Mouse (Mus musculus): ENCODE data around the gene Fam192a. TPM values are rescaled to one million over a fixed set of nuclear protein-coding genes. Genes with fewer than 3 reads are reported as not detected.

Fam192a gene
- total RNA-seq, 1 experiment, result 35.9 TPM

DNA sequence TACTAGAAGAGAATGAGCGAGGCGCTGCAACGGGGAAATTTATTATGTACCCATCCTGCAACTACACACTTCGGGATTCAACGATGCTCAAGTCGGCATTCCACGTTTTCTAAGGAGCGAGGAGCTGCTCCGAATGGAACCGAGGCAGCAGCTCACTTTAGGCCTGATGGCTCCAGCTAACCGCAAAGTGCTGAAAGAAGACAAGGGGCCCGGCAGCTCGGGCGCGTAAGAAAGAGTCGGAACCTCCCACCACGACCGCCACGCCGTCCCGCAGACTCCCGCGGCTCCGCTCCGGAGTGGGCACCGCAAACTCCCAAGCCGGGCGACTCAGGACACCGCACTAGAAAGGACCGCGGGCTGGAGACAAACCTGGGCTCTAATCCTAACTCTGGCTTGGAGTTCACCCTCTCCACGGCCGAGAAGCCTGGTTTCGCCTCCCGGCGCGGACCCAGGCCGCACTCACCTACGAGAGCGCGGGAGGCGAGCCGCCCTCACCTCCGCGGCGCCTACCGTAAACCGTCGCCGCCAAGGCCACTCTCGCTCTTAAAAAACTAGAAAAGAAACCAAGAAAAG is 677 bp downstream of the Fam192a start:
- Histone ChIP-seq H3K9ac (ENCODE audit: insufficient read depth, low read depth, low read length, poor library complexity, severe bottlenecking) (peak overlapping the region; percentile 90), H3K9me3 (ENCODE audit: control insufficient read depth, insufficient read depth, low read depth, low read length) (no peaks in the 10 kb centered on the region), H3K27ac (ENCODE audit: insufficient read depth, low read depth, low read length, poor library complexity, severe bottlenecking) (peak overlapping the region; percentile 60), H3K4me3 (ENCODE audit: insufficient read depth in 1 of 2, low read depth in 1 of 2, low read length in 2 of 2, poor library complexity in 1 of 2, severe bottlenecking in 1 of 2) (peak overlapping the region; percentile 78 to 83), H3K4me1 (ENCODE audit: control insufficient read depth in 2 of 2, insufficient read depth in 2 of 2, low read length in 2 of 2, poor library complexity in 1 of 2) (peaks cover 0 to 2% of the 10 kb centered on the region in 2 experiments; a peak in 1 of 4 replicates), H3K36me3 (ENCODE audit: control insufficient read depth, insufficient read depth, low read length, poor library complexity, severe bottlenecking) (no peaks in the 10 kb centered on the region)
- in situ Hi-C loops (cut with MboI; ENCODE audit: low sequenced_read_pairs in 2 of 2, unreplicated experiment in 2 of 2), result no loop called here
- DNase-seq (ENCODE audit: low read depth, low spot score), result no peak
- TF ChIP-seq CHD2 (IDR thresholded peaks at IDR 0.05; ENCODE audit: low read depth, low read length) (no peak), HCFC1 (IDR thresholded peaks at IDR 0.05; ENCODE audit: borderline replicate concordance, insufficient read depth, low read length) (peak; percentile 36; the same call in 1 of the 2 replicates)

DNA sequence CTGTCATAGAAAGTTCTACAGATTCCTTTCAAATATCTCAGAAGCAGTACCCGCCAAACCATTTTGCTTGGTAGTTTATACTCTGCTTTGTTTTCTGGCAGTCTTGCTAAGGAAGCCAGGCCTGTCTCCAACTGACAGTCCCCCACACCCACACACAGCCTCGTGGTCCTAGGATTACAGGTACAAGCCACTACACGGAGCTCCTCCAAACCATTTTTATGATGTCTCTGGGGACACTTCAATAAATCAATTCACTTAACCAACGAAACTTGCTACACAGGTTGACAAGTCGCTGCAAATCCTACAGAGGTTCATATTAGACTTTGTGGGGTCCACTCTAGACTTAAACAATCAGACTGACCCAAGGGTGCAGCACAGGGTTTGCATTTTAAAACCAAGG is 1.3 kb downstream of the Fam192a start:
- DNase-seq (ENCODE audit: low read depth, low spot score), result no peak
- in situ Hi-C loops (cut with MboI; ENCODE audit: low sequenced_read_pairs in 2 of 2, unreplicated experiment in 2 of 2), result no loop called here
- H3K27ac ChIP-seq (ENCODE audit: insufficient read depth, low read depth, low read length, poor library complexity, severe bottlenecking), result no peak overlapping the region

DNA sequence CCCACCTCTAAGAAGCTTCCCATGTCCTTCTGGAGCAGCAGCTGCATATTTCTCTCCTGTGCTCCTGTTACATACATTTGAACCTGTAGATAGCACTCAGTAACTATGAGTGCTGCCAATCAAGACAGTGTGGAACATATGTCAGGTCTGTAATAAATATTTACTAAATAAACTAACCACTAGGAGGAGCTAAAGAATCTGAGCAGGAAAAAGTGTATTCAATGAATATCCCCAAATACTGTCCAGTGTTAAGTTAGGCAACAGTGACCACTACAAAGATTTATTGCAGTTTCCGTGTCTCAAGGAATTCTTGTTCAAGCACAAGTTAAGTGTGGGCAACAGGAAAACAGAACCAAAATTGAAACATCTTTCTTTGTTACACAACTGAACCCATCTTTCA is 7.6 kb downstream of the Fam192a start:
- TF ChIP-seq CHD2 (IDR thresholded peaks at IDR 0.05; ENCODE audit: low read depth, low read length) (no peak), HCFC1 (IDR thresholded peaks at IDR 0.05; ENCODE audit: borderline replicate concordance, insufficient read depth, low read length) (no peak), MAFK (IDR thresholded peaks at IDR 0.05; ENCODE audit: insufficient read depth, low read depth, low read length) (no peak), ZC3H11A (IDR thresholded peaks at IDR 0.05; ENCODE audit: borderline replicate concordance, low read depth, low read length) (no peak)
- peaks cover 2% of the 10 kb centered on the region; the same call in 1 of the 2 replicates for H3K36me3 ChIP-seq (ENCODE audit: control insufficient read depth, insufficient read depth, low read length, poor library complexity, severe bottlenecking)
- no peak overlapping the region for H3K9ac ChIP-seq (ENCODE audit: insufficient read depth, low read depth, low read length, poor library complexity, severe bottlenecking)
- no peak overlapping the region for H3K4me3 ChIP-seq (ENCODE audit: insufficient read depth in 1 of 2, low read depth in 1 of 2, low read length in 2 of 2, poor library complexity in 1 of 2, severe bottlenecking in 1 of 2)
- no peaks in the 10 kb centered on the region for H3K9me3 ChIP-seq (ENCODE audit: control insufficient read depth, insufficient read depth, low read depth, low read length)
- H3K4me1 ChIP-seq (ENCODE audit: control insufficient read depth in 2 of 2, insufficient read depth in 2 of 2, low read length in 2 of 2, poor library complexity in 1 of 2), result peaks cover 2 to 7% of the 10 kb centered on the region in 2 experiments; a peak in 1 of 4 replicates
- DNase-seq (ENCODE audit: low read depth, low spot score), result no peak
- in situ Hi-C loops (cut with MboI; ENCODE audit: low sequenced_read_pairs in 2 of 2, unreplicated experiment in 2 of 2), result no loop called here
- no peak overlapping the region for H3K27ac ChIP-seq (ENCODE audit: insufficient read depth, low read depth, low read length, poor library complexity, severe bottlenecking)

More for the DNA sequence above, 1.3 kb downstream of the Fam192a start:
- Histone ChIP-seq H3K9me3 (ENCODE audit: control insufficient read depth, insufficient read depth, low read depth, low read length) (no peaks in the 10 kb centered on the region), H3K9ac (ENCODE audit: insufficient read depth, low read depth, low read length, poor library complexity, severe bottlenecking) (peak overlapping the region; percentile 90), H3K36me3 (ENCODE audit: control insufficient read depth, insufficient read depth, low read length, poor library complexity, severe bottlenecking) (no peaks in the 10 kb centered on the region), H3K4me1 (ENCODE audit: control insufficient read depth in 2 of 2, insufficient read depth in 2 of 2, low read length in 2 of 2, poor library complexity in 1 of 2) (peaks cover 0 to 2% of the 10 kb centered on the region in 2 experiments; a peak in 1 of 4 replicates), H3K4me3 (ENCODE audit: insufficient read depth in 1 of 2, low read depth in 1 of 2, low read length in 2 of 2, poor library complexity in 1 of 2, severe bottlenecking in 1 of 2) (peak overlapping the region; percentile 78 to 83)
- TF ChIP-seq MAFK (IDR thresholded peaks at IDR 0.05; ENCODE audit: insufficient read depth, low read depth, low read length) (no peak), ZNF384 (IDR thresholded peaks at IDR 0.05; ENCODE audit: low read depth, low read length) (no peak), CHD2 (IDR thresholded peaks at IDR 0.05; ENCODE audit: low read depth, low read length) (no peak), HCFC1 (IDR thresholded peaks at IDR 0.05; ENCODE audit: borderline replicate concordance, insufficient read depth, low read length) (no peak), ZC3H11A (IDR thresholded peaks at IDR 0.05; ENCODE audit: borderline replicate concordance, low read depth, low read length) (no peak)

DNA sequence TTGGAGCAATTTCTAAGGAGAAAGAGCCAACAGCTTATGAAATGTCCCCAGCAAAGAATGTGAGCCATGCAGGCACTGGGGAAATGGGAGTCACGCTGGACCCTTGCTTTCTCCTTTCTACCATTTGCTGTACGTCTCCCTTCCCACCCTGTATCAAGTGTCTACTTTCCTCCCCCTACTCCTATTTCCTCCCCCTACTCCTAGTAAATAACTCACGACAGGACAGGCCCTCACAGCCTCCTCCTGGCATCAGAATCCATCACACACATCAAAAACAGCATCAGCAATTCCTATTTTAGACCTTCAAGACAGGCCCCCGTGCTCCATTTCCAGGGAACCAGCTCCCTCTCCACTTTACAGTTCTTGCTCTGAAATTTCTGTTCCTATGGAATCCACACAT is 10.1 kb downstream of the Fam192a start:
- Histone ChIP-seq H3K9me3 (ENCODE audit: control insufficient read depth, insufficient read depth, low read depth, low read length) (no peaks in the 10 kb centered on the region), H3K27ac (ENCODE audit: insufficient read depth, low read depth, low read length, poor library complexity, severe bottlenecking) (no peak overlapping the region), H3K4me3 (ENCODE audit: insufficient read depth in 1 of 2, low read depth in 1 of 2, low read length in 2 of 2, poor library complexity in 1 of 2, severe bottlenecking in 1 of 2) (no peak overlapping the region), H3K9ac (ENCODE audit: insufficient read depth, low read depth, low read length, poor library complexity, severe bottlenecking) (no peak overlapping the region), H3K36me3 (ENCODE audit: control insufficient read depth, insufficient read depth, low read length, poor library complexity, severe bottlenecking) (peaks cover 16% of the 10 kb centered on the region), H3K4me1 (ENCODE audit: control insufficient read depth in 2 of 2, insufficient read depth in 2 of 2, low read length in 2 of 2, poor library complexity in 1 of 2) (peaks cover 2 to 7% of the 10 kb centered on the region in 2 experiments; a peak in 1 of 4 replicates)
- TF ChIP-seq ZC3H11A (IDR thresholded peaks at IDR 0.05; ENCODE audit: borderline replicate concordance, low read depth, low read length), result no peak
- no peak for TF ChIP-seq HCFC1 (IDR thresholded peaks at IDR 0.05; ENCODE audit: borderline replicate concordance, insufficient read depth, low read length)
- no peak for TF ChIP-seq ZNF384 (IDR thresholded peaks at IDR 0.05; ENCODE audit: low read depth, low read length)
- TF ChIP-seq MAFK (IDR thresholded peaks at IDR 0.05; ENCODE audit: insufficient read depth, low read depth, low read length), result no peak
- no peak for TF ChIP-seq CHD2 (IDR thresholded peaks at IDR 0.05; ENCODE audit: low read depth, low read length)
- DNase-seq (ENCODE audit: low read depth, low spot score), result no peak
- in situ Hi-C loops (cut with MboI; ENCODE audit: low sequenced_read_pairs in 2 of 2, unreplicated experiment in 2 of 2), result no loop called here

Measured in ES-E14 (cell line).